Mouse (Mus musculus) lung, embryonic 16.5 days (tissue): ENCODE measurements at regions not wholly inside any gene's neighbourhood (a gene's known extent, or its start where the extent isn't known, plus 50 kb on each side); places are given as distances from the start of the nearest gene placed in this dataset.
A peak's percentile ranks its signal among the peaks of the same experiment; 100 is the strongest.

Source experiments
- ATAC-seq: fragments of 200-750 bp; cut with Nextera tagmentation; 2 replicates; pipeline ENCODE4 v1.8.0; 2017; ENCODE audit warnings: low read depth, mild to moderate bottlenecking, moderate library complexity
- H3K27ac ChIP-seq: fragments of 300-500 bp; sonication (generic); 2 replicates; pipeline ENCODE4 v1.5.1; 2014; ENCODE audit warnings: mild to moderate bottlenecking, control low read depth, low read length
- H3K27me3 ChIP-seq: fragments of 300-500 bp; sonication (generic); 2 replicates; pipeline ENCODE4 v1.6.1; 2014; ENCODE audit warnings: low read depth, low read length, mixed read lengths; ENCODE audit not compliant: control insufficient read depth, insufficient read depth
- H3K36me3 ChIP-seq: fragments of 300-500 bp; sonication (generic); 2 replicates; pipeline ENCODE4 v1.6.1; 2014; ENCODE audit warnings: low read length; ENCODE audit not compliant: control insufficient read depth, insufficient read depth
- H3K4me1 ChIP-seq: fragments of 300-500 bp; sonication (generic); replicated peaks from 2 replicates; pipeline ENCODE4 v1.6.1; 2014; ENCODE audit warnings: low read length, mixed read lengths; ENCODE audit not compliant: control insufficient read depth, insufficient read depth
- H3K4me2 ChIP-seq: fragments of 300-500 bp; sonication (generic); 2 replicates; pipeline ENCODE4 v1.6.1; 2014; ENCODE audit warnings: low read depth, low read length, control low read depth
- H3K4me3 ChIP-seq: fragments of 300-500 bp; sonication (generic); 2 replicates; pipeline ENCODE4 v1.5.1; 2014; ENCODE audit warnings: mild to moderate bottlenecking, low read length, control low read depth
- H3K9ac ChIP-seq: fragments of 300-500 bp; sonication (generic); 2 replicates; pipeline ENCODE4 v1.6.1; 2014; ENCODE audit warnings: low read length, control low read depth
- H3K9me3 ChIP-seq: fragments of 300-500 bp; sonication (generic); 2 replicates; pipeline ENCODE4 v1.6.1; 2016; ENCODE audit warnings: low read length; ENCODE audit not compliant: control insufficient read depth
- WGBS: fragments of 180-500 bp; shearing (Covaris S2); extraction: QIAGEN DNeasy Blood & Tissue Kit; methylation state at CpG from one replicate; pipeline ENCODE4 v1.1.7; 2014; 5-methylcytosine and 5-hydroxymethylcytosine counted together

DNA sequence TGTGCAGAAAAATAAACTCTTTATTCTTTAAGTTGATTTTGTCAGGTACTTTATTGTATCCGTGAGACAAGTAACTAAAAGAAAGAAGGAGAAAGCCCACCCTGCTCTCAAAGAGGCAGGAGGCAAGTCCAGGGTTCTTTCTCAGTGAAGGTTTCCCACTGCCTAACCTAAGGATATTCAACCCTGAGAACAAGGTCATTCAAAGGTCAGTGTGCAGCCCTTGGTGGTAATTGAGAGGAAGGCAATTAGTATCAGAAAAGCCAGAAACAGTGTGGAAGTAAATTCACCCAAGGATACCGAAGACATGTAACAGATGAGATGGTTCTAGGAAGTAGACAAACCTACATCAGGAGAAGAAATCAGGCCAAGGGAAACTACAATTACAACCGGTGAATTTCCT lies 373.9 kb upstream of the Hs6st1 start:
- Histone ChIP-seq H3K4me3 (no peak overlapping the region), H3K27me3 (no peaks in the 10 kb centered on the region), H3K9me3 (no peaks in the 10 kb centered on the region), H3K36me3 (no peaks in the 10 kb centered on the region), H3K4me1 (no peaks in the 10 kb centered on the region), H3K4me2 (no peak overlapping the region), H3K9ac (no peak overlapping the region), H3K27ac (no peak overlapping the region)
- no peak for ATAC-seq
- 59% methylated on average over 3 of the region's 3 CpGs for WGBS

GRCm38 (mm10) chr1:35694775-35695591 lies 373.2 kb upstream of the Hs6st1 start:
- H3K27me3 ChIP-seq, result no peaks in the 10 kb centered on the region
- no peaks in the 10 kb centered on the region for H3K4me1 ChIP-seq
- H3K4me2 ChIP-seq, result no peak overlapping the region
- no peak overlapping the region for H3K27ac ChIP-seq
- H3K4me3 ChIP-seq, result no peak overlapping the region
- 46% methylated on average over 15 of the region's 15 CpGs for WGBS
- no peak for ATAC-seq
- H3K9ac ChIP-seq, result no peak overlapping the region
- H3K9me3 ChIP-seq, result no peaks in the 10 kb centered on the region
- no peaks in the 10 kb centered on the region for H3K36me3 ChIP-seq

DNA sequence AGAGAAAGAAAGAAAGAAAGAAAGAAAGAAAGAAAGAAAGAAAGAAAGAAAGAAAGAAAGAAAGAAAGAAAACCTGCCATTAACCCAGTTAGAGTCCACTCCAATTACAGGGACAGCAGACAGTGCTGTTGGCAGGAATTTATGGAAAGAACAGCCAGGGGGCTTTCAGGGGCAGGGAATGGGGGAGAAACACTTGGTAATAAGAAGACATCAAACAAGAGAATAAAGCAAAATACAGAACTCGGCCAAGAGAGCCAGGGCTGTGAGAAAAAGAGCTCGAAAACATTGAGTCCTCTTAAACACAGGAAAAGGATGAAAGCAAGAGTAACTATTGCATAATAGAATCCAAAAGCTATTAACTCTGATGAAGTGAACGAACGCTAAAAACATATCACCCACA lies 371.0 kb upstream of the Hs6st1 start:
- ATAC-seq, result peak; percentile 51
- H3K36me3 ChIP-seq, result no peaks in the 10 kb centered on the region
- no peak overlapping the region for H3K27ac ChIP-seq
- no peak overlapping the region for H3K9ac ChIP-seq
- H3K4me1 ChIP-seq, result no peaks in the 10 kb centered on the region
- H3K4me3 ChIP-seq, result no peak overlapping the region
- WGBS, result 10% methylated on average over 4 of the region's 4 CpGs
- H3K4me2 ChIP-seq, result no peak overlapping the region
- H3K27me3 ChIP-seq, result no peaks in the 10 kb centered on the region
- no peaks in the 10 kb centered on the region for H3K9me3 ChIP-seq

DNA sequence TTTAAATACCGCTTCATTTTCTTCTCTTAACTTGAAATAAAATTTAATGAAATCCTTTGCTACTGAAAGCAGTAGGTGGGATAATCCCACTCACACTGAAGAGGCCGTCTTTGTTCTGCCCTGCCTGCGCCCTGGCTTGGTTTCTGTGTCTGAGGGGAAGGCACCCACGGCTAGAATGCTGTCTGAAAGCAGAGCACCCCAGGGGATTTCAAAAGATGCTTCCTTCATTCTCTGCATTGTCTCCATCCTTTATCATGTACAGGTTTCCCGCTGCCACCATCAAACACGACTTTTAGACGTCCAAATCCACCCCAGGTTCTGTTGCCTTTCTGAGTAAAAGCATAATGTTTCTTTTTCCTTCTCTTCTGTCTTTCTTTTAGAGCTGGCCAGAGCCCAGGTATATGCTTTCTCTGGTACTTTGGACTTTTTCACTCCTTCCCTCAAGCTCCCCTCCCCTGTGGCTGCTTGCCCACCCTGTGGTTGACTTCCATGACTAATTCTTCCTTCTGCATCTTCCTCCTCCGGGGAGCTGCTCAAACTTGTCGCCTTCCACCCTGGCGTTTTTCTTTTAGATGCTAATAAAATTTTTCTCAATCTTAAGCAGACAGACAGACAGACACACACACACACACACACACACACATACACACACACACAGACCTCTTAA lies 370.2 kb upstream of the Hs6st1 start:
- Histone ChIP-seq H3K9me3 (no peaks in the 10 kb centered on the region), H3K4me3 (no peak overlapping the region), H3K4me2 (no peak overlapping the region), H3K4me1 (no peaks in the 10 kb centered on the region), H3K27ac (no peak overlapping the region), H3K36me3 (no peaks in the 10 kb centered on the region), H3K9ac (no peak overlapping the region), H3K27me3 (no peaks in the 10 kb centered on the region)
- ATAC-seq, result no peak
- WGBS, result 36% methylated on average over 10 of the region's 10 CpGs

DNA sequence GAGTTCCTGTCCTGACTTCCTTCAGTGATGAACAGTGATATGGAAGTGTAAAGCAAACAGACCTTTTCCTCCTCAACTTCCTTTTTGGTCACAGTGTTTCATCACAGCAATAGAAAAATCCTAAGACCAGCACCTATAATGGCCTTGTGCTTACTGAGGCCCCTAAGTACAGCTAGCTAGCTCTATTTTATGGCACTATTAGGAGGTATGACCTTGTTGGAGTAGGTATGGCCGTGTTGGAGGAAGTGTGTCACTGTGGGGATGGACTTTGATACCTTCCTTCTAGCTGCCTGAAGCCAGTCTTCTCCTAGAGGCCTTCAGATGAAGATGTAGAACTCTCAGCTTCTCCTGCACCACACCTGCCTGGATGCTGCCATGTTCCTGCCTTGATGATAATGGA lies 365.6 kb upstream of the Hs6st1 start:
- Histone ChIP-seq H3K4me1 (no peaks in the 10 kb centered on the region), H3K4me3 (no peak overlapping the region), H3K27ac (no peak overlapping the region), H3K27me3 (no peaks in the 10 kb centered on the region), H3K4me2 (no peak overlapping the region), H3K36me3 (no peaks in the 10 kb centered on the region), H3K9me3 (no peaks in the 10 kb centered on the region), H3K9ac (no peak overlapping the region)
- whole genome bisulfite sequencing, result 52% methylated on average over 1 of the region's 1 CpGs
- ATAC-seq, result no peak

DNA sequence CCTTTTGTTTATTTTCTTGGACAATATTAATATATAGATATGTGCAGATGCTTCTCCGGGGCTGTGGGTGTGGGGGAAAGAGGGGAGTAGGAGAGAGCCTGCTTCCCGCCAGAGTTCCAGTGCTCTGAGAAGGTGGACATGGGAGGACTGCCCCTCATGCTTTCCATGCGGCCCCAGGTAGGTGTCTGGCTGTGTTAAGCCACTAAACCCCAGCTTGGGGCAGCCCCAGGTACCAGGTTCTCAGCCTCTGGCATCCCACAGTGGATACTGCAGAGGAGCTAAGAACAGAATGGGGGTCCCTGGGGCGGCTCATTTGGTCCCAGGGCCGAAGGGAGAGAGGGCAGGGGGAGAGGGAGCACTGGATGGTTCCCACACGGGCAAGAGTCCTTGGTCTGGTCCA lies 361.9 kb upstream of the Hs6st1 start:
- ATAC-seq, result no peak

GRCm38 (mm10) chr1:35708176-35708788 lies 359.9 kb upstream of the Hs6st1 start:
- no peaks in the 10 kb centered on the region for H3K9me3 ChIP-seq
- 91% methylated on average over 2 of the region's 2 CpGs for WGBS
- no peak overlapping the region for H3K4me3 ChIP-seq
- no peak overlapping the region for H3K4me2 ChIP-seq
- H3K27ac ChIP-seq, result no peak overlapping the region
- no peak overlapping the region for H3K9ac ChIP-seq
- no peaks in the 10 kb centered on the region for H3K27me3 ChIP-seq
- H3K4me1 ChIP-seq, result no peaks in the 10 kb centered on the region
- H3K36me3 ChIP-seq, result no peaks in the 10 kb centered on the region
- no peak for ATAC-seq

More for the DNA sequence above, 361.9 kb upstream of the Hs6st1 start:
- WGBS, result 72% methylated on average over 6 of the region's 6 CpGs
- Histone ChIP-seq H3K27me3 (no peaks in the 10 kb centered on the region), H3K4me2 (no peak overlapping the region), H3K36me3 (no peaks in the 10 kb centered on the region), H3K4me3 (no peak overlapping the region), H3K9me3 (no peaks in the 10 kb centered on the region), H3K9ac (no peak overlapping the region), H3K27ac (no peak overlapping the region), H3K4me1 (no peaks in the 10 kb centered on the region)

DNA sequence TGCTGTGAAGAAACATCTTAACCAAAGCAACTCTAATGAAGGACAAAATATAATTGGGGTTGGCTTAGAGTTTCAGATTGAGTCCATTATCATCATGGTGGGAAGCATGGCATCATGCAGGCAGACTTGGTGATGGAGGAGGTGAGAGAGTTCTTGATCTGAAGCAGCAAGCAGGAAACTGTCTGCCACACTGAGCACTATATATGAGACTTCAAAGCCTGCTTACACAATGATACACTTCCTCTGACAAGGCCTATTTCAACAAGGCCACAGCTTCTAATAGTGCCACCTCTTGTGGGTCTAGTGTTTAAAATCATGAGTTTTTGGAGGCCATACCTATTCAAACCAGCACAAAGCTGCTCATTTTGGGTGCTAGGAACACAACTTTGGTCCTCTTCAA lies 359.0 kb upstream of the Hs6st1 start:
- Histone ChIP-seq H3K36me3 (no peaks in the 10 kb centered on the region), H3K27ac (no peak overlapping the region), H3K9me3 (no peaks in the 10 kb centered on the region), H3K4me2 (no peak overlapping the region), H3K9ac (no peak overlapping the region), H3K27me3 (no peaks in the 10 kb centered on the region), H3K4me1 (no peaks in the 10 kb centered on the region), H3K4me3 (no peak overlapping the region)
- ATAC-seq, result no peak

- WGBS, result 67% methylated on average over 4 of the region's 4 CpGs
- H3K4me1 ChIP-seq, result no peaks in the 10 kb centered on the region
Observed at GRCm38 (mm10) chr1:35713961-35714360, 354.2 kb upstream of the Hs6st1 start.

More at GRCm38 (mm10) chr1:35713961-35714360, 354.2 kb upstream of the Hs6st1 start:
- H3K27me3 ChIP-seq, result no peaks in the 10 kb centered on the region
- H3K9ac ChIP-seq, result no peak overlapping the region
- H3K4me2 ChIP-seq, result no peak overlapping the region
- H3K27ac ChIP-seq, result no peak overlapping the region
- H3K4me3 ChIP-seq, result no peak overlapping the region
- H3K9me3 ChIP-seq, result no peaks in the 10 kb centered on the region
- no peak for ATAC-seq
- H3K36me3 ChIP-seq, result no peaks in the 10 kb centered on the region
